Mouse (Mus musculus): ENCODE data around the gene E330009J07Rik.

Gene E330009J07Rik

DNA sequence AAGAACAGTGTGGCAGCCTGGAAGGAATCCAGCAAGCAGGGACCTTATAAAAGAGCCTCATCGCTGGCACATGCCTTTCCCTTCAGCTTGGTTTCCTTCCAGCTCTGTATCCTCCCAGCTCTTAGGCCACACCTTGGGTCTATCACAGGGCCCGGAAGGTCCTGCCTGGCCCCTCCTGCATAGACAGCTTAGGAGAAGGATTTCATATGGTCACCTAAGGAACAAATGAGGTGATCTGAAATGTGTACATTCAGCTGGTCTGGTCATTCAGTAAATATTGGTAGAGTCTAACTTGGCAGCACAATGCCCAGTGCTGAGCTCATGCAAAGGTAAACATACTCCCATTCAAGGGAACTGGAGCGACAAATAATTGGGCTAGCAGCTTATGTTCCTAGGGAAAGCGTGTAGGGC is 6.4 kb downstream of the E330009J07Rik start:
- DNase-seq (ENCODE audit: extremely low spot score) = no peak

DNA sequence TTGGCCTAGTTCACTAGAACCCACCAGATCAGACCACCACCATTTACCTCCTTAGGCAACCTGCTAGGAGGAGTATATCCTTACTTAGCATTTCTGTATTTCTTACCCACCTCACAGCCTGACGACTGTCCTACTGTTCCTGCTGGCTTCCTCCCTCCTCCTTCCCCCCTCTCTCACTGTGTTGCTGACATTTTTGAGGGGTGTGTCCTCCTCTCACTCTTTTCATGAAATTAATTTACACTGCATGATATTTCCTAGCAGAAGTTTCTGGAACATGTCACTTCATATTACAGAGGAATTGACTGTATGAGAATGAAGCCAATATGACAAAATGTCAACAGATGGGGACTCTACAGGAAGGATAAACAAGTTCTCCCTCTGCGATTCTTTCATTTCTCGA is 7.2 kb downstream of the E330009J07Rik start:
- DNase-seq (ENCODE audit: extremely low spot score) = no peak

DNA sequence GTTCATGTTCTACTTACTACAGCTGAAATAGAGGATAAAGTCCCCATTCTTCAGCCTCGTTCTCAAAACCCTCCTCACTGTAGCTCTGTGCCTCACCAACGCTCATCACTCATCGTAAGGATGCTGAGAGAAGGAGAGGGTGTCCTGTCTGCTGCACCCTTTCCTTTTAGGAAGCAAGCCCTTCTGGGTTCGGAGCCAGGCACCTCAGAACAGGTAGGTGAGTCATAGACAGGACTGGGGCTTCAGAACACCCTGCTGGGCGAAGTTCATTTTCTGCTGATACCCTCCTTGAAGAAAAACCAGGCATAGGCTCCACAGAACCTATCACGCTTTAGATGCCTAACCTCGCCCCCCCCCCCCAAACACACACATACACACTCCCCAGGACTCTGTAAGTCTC is 8.5 kb downstream of the E330009J07Rik start:
- DNase-seq (ENCODE audit: extremely low spot score) = no peak

DNA sequence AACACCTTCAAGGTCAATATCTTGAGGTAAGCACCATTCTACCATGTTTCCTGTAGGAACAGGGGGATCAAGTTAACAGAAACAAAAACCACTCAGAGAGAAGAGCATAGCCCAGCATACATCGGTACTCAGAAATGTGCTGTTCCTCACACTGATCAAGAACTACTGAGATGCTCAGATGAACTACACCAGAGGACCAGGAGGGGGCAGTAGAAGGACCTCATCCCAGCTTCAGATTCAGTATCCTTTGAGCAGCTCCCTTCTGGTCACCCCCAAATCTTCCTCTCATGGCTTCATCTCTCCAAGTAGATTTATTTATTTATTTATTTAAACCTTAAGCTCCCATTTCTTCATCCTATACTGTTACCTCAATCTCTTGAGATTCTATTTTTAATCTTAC is 12.2 kb downstream of the E330009J07Rik start:
- peak; percentile 19 for DNase-seq (ENCODE audit: extremely low spot score)

DNA sequence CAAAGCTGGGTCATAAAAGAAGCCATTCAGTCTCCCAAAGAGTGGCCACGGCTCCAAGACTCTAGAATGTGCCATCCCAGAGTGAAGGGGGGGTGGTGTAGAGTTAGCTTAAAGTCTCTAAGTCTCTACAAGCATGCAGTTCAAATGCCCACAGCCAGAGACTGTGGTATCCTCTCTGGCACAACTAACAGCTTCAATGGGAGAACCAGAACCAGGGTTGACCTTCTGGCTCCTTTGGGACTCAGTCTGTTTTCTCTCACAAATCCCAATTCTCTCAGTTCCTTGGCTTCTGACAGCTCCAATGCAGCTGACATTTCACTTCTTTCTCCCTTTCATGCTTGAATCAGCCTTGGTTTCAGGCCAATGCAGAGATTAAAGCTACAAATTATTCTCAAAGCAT is 12.9 kb downstream of the E330009J07Rik start:
- no peak for DNase-seq (ENCODE audit: extremely low spot score)

DNA sequence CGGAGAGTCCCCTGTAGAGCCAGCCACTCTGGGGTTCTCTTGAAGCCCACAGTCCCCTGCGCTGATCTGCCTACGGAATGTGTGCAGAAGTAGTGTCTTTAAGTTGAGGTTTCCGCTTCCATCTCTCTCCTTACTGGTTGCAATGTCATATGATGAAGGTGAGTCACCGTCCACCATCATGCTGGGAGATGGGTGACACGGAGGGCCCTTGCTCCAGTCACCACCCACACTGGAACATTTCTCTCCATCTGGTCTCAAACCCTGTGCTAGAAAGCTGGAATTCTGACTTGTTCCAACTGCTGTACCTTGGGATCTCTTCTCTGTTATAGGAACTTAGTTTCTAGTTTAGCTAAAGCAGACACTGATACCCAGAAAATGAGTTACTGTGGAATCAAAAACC is 14.8 kb downstream of the E330009J07Rik start:
- no peak for DNase-seq (ENCODE audit: extremely low spot score)

DNA sequence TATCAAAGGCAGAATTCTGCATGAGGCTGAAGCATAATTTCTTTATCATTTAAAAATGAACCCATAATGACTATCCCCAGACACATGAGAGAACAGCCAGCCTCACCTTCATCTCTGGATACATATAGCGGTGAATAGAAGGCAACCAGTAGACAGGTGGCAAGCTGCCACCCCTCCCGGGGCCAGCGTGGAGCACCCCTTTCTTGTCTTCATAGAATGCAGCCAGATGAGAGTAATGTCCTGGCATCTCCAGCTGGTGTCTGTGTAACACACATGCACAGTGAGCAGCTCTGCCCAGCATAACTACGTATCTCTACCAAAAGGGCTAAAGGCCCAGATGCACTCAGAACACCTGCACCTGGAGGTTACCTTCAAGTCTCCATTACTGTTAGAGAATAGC is 17.5 kb downstream of the E330009J07Rik start:
- no peak for DNase-seq (ENCODE audit: extremely low spot score)

DNA sequence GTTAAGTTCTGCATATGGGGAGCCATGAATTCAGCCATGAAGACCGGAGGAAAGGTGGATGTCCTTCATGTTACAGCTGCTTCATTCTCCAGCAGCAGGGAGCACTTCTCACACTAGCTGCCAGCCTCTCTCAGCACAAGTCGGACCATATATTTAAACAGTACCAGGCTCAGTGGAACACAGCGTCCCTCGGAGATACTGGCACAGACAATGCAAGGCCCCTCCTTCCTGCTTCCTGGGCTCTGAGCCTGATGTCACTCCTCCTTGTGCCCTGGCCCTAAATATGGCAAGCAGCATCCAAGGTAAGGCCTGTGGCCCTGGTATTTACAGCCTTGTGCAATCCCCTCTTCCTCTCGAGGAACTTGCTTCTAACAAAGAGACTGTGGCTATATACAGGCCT is 20.1 kb downstream of the E330009J07Rik start:
- DNase-seq (ENCODE audit: extremely low spot score) = no peak

DNA sequence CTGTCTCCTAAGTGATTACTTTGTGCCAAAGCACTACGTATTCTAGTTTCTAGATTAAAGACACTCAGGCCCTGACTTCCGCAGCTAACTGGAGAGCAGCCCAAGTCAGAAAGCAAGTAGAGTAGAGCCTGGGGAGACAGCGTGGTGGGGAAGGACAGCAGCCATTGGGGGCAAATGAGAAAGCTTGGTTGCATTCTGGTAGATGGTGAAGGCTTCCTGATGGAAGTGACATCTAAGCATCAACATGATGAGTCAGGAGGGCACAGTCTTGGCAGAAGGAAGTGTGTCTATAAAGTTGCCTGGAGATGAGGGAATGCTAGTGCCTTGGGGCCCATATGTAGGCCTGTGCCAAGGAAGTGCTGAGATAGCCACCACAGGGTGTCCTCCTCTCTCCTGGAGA is 22.4 kb downstream of the E330009J07Rik start:
- DNase-seq (ENCODE audit: extremely low spot score) = no peak

DNA sequence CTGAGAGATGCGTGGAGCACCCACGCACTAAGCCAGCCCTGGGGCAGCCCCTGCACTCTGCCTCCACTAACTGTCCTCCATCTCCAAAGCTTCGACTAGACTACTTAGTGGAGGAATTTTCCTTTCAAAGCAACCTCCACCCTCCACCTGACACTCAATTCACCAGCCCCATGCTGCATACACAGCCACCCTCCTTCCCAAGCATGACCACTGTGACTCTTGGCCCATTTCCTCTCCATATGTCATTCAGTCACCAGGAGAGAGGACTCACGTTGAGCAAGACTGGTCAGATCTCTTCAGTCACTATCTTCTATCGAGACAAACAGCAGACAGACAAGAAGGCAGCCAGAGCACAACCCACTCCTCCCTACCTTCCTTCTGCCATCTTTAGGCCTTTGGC is 22.9 kb downstream of the E330009J07Rik start:
- no peak for DNase-seq (ENCODE audit: extremely low spot score)

DNA sequence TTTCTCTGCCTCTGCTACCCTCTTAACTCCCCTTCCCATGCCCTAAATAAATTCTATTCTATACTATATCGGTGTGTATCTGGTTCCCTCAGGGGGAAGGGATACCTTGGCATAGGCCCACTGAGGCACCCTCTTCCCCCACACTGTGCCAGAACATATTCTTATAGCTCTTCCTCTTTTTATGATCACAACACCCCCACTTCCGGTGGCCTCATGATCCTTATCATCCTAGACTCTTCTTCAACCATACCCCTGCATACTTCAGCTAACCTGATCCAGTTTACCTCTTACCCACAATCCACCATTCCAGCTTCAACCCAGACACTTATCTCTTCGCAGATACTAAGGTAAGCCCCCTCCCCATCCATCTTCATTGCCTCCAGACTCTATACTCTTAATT is 24.9 kb downstream of the E330009J07Rik start:
- DNase-seq (ENCODE audit: extremely low spot score) = no peak

DNA sequence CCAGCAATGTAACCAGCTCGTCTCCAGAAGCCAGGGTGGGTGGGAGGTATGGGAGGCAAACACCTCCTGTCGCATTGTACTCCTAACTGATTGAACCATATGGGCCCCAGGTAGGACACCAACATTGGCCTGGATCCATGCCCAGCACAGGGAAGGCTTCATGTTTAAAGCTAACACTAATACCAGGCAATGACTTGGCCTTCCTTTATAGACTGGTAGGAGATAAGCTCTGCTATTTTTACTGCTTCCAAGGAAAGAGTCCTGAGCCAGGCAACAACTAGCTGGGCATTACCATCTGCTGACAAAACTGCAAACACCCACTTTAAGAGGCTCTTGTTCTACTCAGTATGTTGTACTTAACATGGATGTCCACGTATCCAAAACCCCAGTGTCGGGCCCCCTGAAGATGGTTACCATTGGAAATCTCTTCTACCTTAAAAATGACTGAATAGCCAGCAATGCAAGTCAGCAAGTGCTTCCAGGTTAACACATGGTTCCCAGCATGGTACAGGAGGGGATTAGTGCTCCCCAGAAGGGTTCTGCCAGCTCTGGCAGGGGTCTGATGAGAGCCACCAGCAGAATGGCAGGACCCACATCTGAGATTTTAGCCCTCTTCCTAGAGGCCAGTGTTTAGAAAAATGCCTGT is 32.2 kb downstream of the E330009J07Rik start:
- no peak for DNase-seq (ENCODE audit: extremely low spot score)

DNA sequence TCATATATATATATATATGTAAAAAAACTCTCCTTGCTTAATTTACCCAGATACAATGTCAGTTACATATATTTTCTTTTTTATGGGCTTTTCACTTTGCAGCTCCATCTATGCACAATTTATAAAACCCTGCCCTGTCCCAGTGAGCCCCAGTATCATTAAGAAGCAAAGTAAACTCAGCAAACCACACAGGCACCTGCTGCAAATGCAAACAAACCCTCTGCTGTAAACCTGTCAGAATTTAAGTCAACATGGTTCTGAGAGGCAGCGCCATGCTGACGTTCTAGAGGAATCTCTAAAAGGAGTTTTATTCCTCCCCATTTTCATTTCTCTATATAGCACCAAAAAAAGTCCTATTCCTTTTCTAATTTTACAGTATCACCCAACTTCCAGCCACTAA is 33.9 kb downstream of the E330009J07Rik start:
- no peak for DNase-seq (ENCODE audit: extremely low spot score)

DNA sequence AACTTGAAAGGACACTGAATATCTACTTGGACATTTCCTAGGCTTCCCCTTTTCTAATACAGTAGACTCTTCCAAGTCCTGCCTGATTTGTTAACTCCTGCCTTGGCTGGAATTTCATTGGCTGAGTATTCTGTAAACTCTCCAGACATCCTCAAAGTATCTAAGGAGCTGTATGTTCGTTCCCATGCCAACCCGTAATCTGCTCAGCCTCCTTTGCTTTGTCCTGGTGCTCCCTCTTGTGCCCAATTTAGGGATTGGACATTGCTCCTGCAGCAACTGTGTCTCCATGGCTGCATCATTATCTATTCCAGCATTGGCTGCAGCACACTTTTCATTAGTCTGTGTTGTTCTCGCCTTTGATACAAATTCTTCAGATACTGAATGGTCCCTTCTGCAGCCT is 42.7 kb downstream of the E330009J07Rik start:
- DNase-seq (ENCODE audit: extremely low spot score) = peak; percentile 65

DNA sequence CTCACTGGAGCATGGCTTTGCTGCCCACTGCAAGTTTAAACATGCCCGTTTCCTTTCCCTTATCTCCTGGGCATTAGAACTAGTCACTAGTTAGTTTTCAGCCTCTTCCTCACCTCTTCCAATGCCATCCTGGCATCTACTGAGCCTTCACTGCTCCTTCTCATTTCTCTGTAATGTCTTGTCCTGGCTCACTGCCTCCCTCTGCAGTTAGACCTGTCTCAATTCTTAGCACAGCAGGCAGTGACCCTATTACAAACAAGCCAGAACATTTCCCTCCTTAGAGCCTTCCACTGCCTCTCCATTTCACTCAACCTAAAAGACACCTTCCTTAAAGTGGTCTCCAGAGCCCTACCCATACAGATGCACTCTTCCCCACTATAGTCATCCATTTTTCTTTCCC is 45.0 kb downstream of the E330009J07Rik start:
- no peak for DNase-seq (ENCODE audit: extremely low spot score)

DNA sequence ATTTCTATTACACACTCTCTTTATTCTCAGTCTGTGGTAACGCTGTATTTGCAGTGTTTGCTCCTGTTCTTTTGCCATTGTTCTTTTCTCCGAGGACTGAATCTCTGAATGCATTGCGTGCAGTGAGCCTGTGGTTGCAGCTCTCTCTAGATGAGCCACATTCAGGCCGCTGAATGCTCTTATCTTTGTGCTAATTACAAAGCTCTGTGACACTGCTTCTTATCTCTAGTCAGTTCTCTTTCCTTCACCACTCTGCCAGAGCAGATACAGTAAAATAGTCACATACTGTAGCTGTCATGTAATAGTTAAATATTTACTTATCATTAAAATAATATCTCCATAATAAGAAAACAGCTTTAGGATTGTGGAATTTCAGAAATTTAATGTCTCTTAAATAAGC is 47.3 kb downstream of the E330009J07Rik start:
- no peak for DNase-seq (ENCODE audit: extremely low spot score)

DNA sequence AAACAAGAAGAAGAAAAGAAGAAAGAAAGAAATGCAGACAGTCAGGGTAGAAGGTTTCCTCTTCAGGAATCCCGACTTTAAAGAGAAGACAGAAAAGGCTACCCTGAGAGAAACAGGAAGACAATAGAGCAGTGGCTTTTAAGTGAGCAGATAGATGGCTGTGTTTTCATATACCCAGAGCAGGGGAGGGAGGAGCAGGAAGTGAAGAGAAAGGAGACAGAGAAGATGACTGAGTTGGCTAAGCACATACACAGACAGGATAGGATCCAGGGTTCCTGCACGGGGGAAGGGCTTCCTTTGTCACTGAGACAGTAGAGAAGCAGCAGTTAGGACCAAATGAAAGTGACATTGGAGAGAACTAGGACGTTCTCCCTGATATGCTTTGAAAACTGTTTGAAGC is 50.3 kb downstream of the E330009J07Rik start:
- no peak for DNase-seq (ENCODE audit: extremely low spot score)

DNA sequence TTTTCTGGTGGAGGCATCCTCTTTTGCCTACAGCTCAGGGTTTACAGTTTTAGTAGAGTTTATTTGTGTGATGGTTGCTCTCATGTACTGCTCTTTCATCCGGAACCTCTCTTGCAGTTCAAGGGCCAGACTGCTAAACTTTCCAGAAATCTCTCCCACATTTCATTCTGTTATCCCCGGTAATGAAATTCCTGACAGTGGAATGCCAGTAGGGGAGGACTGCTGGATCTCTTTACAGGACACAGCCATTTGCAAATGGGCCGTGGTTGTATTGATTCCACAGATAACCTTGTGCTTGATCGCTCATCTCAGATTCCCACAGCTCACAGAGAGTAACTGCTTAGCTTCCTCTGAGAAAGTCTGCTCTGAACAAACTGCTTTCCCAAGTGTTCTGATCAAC is 54.0 kb downstream of the E330009J07Rik start:
- no peak for DNase-seq (ENCODE audit: extremely low spot score)

DNA sequence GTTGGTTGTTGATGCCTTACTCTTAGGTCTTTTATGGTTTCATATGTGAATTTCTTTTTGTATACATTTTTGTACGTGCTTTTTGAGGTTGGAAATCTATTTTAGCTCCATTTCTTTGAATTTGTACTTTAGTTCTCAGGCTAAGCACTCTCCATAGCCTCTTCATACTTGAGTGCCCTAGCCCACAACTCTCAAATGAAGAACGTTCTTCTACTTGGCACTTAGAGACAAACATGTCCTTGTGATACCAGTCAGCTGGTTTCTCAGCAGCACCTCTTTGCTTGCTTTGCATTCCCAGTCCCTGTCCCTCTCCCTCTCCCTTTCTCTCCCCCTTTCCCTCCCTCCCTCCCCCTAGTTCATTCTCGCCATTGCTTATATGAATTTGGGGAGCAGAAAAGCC is 55.8 kb downstream of the E330009J07Rik start:
- no peak for DNase-seq (ENCODE audit: extremely low spot score)

DNA sequence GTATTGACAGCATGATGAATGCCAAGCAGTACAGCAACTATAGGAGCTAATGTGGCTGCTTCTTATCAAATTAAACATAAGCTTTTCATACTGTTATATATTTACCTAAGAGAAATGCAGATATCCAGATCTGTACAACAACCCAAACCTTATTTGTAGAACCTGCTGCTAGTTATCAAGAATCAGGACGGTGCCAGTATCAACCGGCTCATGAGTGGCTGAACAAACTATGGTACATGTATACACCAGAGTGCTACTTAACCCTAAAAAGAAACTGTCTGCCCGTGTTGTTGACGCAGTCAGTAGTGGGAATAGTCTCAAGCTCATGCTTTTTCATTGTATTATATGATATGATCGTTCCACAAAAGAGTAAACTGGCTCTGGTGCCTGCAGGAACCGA is 64.9 kb downstream of the E330009J07Rik start:
- DNase-seq (ENCODE audit: extremely low spot score) = no peak

DNA sequence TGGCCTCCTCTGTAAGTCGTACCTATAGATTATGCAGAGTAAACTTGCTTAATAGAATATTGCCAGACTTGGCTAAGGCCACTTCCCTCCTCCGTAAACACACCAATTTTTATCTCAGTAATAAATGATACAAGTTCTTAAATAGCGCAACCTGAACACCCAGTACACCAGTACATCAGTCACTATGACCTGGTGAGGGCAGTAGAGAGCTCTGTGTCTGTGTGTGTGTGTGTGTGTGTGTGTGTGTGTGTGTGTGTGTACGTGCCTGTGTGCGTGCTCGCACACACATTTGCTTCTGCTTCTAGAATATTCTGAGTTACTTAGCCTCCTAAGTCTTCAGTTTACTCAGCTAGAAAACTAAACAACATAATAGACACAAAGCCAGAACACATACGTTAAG is 82.6 kb downstream of the E330009J07Rik start:
- no peak for DNase-seq (ENCODE audit: extremely low spot score)
